Mouse (Mus musculus): ENCODE data around the gene Trabd2b. TPM values are rescaled to one million over a fixed set of nuclear protein-coding genes. Genes with fewer than 3 reads are reported as not detected.

Gene Trabd2b
- total and polyA plus RNA-seq, 3 experiments = not detected

DNA sequence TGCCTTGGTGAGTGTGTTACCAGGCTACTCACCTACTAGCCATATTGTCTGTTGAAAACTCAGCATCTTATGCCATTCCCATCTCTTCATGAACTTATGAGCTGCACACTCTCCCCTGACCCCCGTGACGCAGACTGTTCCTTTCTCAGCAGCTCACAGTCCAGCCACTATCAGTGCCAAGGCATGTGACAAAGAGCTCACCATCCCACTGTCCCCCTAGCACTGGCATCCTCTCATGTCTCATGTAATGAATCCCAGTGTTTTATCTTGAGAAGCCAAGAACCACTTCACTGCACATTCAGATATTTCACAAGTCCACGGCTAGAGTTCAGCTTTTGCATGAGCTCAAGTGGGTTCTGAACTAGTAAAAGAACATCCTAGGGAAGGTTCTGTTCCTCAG lies 105.1 kb downstream of the Trabd2b start:
- H3K9ac ChIP-seq (ENCODE audit: control insufficient read depth, low read depth, low read length, poor library complexity, severe bottlenecking) = no peak overlapping the region

DNA sequence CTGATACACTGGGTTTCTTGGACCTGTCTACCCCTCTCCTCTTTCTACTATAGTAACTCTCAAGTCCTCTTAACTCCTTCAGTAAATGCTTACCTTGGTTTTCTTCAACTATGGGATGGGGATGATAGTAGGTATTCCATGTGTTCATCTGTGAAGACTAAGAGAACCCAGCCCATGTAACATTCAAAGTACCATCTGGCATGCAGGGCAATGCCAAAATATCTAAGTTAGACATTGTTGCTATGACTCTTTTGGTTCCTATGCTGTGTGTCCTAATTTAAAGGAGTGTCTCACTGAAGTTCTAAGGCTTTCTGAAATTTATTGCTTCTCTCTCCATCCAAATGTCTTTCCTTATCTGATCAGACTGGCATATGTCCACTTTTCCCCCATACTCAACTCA lies 106.6 kb downstream of the Trabd2b start:
- DNase-seq (ENCODE audit: low read depth, low spot score) = no peak
- H3K4me3 ChIP-seq (ENCODE audit: control insufficient read depth in 1 of 2, insufficient read depth in 1 of 2, low read depth in 2 of 2, low read length in 2 of 2) = no peak overlapping the region
- H3K27me3 ChIP-seq (ENCODE audit: control insufficient read depth in 1 of 2, insufficient read depth in 2 of 2, low read length in 2 of 2) = no peaks in the 10 kb centered on the region
- no peaks in the 10 kb centered on the region for H3K9me3 ChIP-seq (replicated peaks; ENCODE audit: insufficient read depth, low read length)
- H3K79me2 ChIP-seq (ENCODE audit: control insufficient read depth, insufficient read depth, low read length, poor library complexity) = no peaks in the 10 kb centered on the region
- H3K9ac ChIP-seq (ENCODE audit: control insufficient read depth, low read depth, low read length, poor library complexity, severe bottlenecking) = no peak overlapping the region
- H3K27ac ChIP-seq (ENCODE audit: control insufficient read depth, low read depth, low read length) = no peak overlapping the region
- TF ChIP-seq GATA1 (IDR thresholded peaks at IDR 0.05; ENCODE audit: low read depth, low read length) (no peak), SIN3A (IDR thresholded peaks at IDR 0.05; ENCODE audit: low read length) (no peak), EP300 (IDR thresholded peaks at IDR 0.05; ENCODE audit: low read depth in 1 of 2, low read length in 2 of 2) (no peak), TAL1 (IDR thresholded peaks at IDR 0.05; ENCODE audit: low read length) (no peak), ZKSCAN1 (IDR thresholded peaks at IDR 0.05; ENCODE audit: low read depth, low read length) (no peak), POLR2AphosphoS2 (IDR thresholded peaks at IDR 0.05; ENCODE audit: low read length) (no peak), TBP (IDR thresholded peaks at IDR 0.05; ENCODE audit: low read depth, low read length) (no peak), NRF1 (IDR thresholded peaks at IDR 0.05; ENCODE audit: insufficient read depth, low read depth, low read length, poor library complexity, severe bottlenecking) (no peak), MAFK (IDR thresholded peaks at IDR 0.05; ENCODE audit: borderline replicate concordance, low read depth, low read length) (no peak), MEF2A (IDR thresholded peaks at IDR 0.05; ENCODE audit: extremely low read depth, insufficient replicate concordance, low read depth, low read length, poor library complexity, severe bottlenecking) (no peak), UBTF (IDR thresholded peaks at IDR 0.05; ENCODE audit: borderline replicate concordance, insufficient read depth, low read depth, low read length) (no peak), ZNF384 (IDR thresholded peaks at IDR 0.05; ENCODE audit: low read depth, low read length) (no peak), JUND (IDR thresholded peaks at IDR 0.05; ENCODE audit: low read depth, low read length) (no peak), SMC3 (IDR thresholded peaks at IDR 0.05; ENCODE audit: low read depth, low read length) (no peak), ZC3H11A (IDR thresholded peaks at IDR 0.05; ENCODE audit: low read depth, low read length) (no peak)
- no peaks in the 10 kb centered on the region for H3K36me3 ChIP-seq (ENCODE audit: control insufficient read depth in 1 of 2, insufficient read depth in 2 of 2, low read length in 2 of 2)
- no peaks in the 10 kb centered on the region for H3K4me1 ChIP-seq (ENCODE audit: control insufficient read depth in 1 of 2, insufficient read depth in 2 of 2, low read length in 2 of 2)

More for the DNA sequence above, 105.1 kb downstream of the Trabd2b start:
- no peak overlapping the region for H3K27ac ChIP-seq (ENCODE audit: control insufficient read depth, low read depth, low read length)
- TF ChIP-seq JUND (IDR thresholded peaks at IDR 0.05; ENCODE audit: low read depth, low read length) (no peak), RAD21 (IDR thresholded peaks at IDR 0.05; ENCODE audit: low read depth, low read length) (no peak), TCF12 (IDR thresholded peaks at IDR 0.05; ENCODE audit: low read depth, low read length) (no peak), CTCF (IDR thresholded peaks at IDR 0.05 in 2 of 3, conservative IDR thresholded peaks at IDR 0.05 in 1 of 3; ENCODE audit: control insufficient read depth in 1 of 3, insufficient read depth in 1 of 3, low read depth in 2 of 3, low read length in 3 of 3, poor library complexity in 1 of 3, severe bottlenecking in 1 of 3) (no peak)
- H3K79me2 ChIP-seq (ENCODE audit: control insufficient read depth, insufficient read depth, low read length, poor library complexity) = no peaks in the 10 kb centered on the region
- no peaks in the 10 kb centered on the region for H3K9me3 ChIP-seq (replicated peaks; ENCODE audit: insufficient read depth, low read length)
- H3K4me3 ChIP-seq (ENCODE audit: control insufficient read depth in 1 of 2, insufficient read depth in 1 of 2, low read depth in 2 of 2, low read length in 2 of 2) = no peak overlapping the region
- no peak for DNase-seq (ENCODE audit: low read depth, low spot score)
- H3K4me1 ChIP-seq (ENCODE audit: control insufficient read depth in 1 of 2, insufficient read depth in 2 of 2, low read length in 2 of 2) = no peaks in the 10 kb centered on the region
- no peaks in the 10 kb centered on the region for H3K27me3 ChIP-seq (ENCODE audit: control insufficient read depth in 1 of 2, insufficient read depth in 2 of 2, low read length in 2 of 2)
- no peaks in the 10 kb centered on the region for H3K36me3 ChIP-seq (ENCODE audit: control insufficient read depth in 1 of 2, insufficient read depth in 2 of 2, low read length in 2 of 2)
